In the genomic region with DNA sequence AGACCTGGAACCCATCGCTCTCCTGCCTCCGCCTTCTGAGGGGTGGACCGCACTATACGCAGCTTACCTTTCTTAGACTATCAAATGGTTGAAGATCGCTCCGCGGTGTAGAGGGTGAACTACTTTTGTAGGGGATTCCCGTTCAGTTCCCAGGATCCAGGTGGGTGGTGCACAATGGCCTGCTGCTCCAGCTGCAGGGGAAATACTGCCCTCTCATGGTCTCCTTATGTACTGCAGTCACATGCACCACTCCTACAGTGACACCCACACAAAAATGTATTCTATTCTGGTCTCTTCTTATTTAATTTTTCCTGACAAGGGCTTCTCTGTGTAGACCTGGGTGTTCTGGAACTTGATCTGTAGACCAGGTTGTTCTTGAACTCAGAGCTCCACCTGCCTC, we compare ENCODE assay signal across 9 mouse cellular contexts. TPM values are rescaled to one million over a fixed set of nuclear protein-coding genes. Genes with fewer than 3 reads are reported as not detected.
DNase-seq lines count a peak whose midpoint lies in the region; ATAC-seq and TF ChIP-seq lines count a peak whose summit lies in the region.
"Had no signal": no experiment of that assay in that cellular context is flagged by ENCODE, and none has a peak within 500 bp of the region (broad histone marks: within the 10 kb centered on the region; RNA-seq: fewer than 3 reads in every experiment).

A gene (minus strand): TSS at position 151 of the 400 bp plus-strand sequence.

- H3K4me3 ChIP-seq in liver, embryonic 12.5 days = no peak within 1 kb of the TSS
- no peak within 1 kb of the TSS for H3K4me3 ChIP-seq in limb, embryonic 11.5 days (ENCODE audit: low read depth, low read length)
- H3K4me3 ChIP-seq in small intestine, adult 2 months (ENCODE audit: low read depth, low read length) = no peak within 1 kb of the TSS
- H3K4me3 ChIP-seq: erythroblast, embryonic 14.5 days had no signal

- TF ChIP-seq CTCF in small intestine, adult 2 months (IDR thresholded peaks at IDR 0.05; ENCODE audit: extremely low read depth, insufficient read length, insufficient replicate concordance, low read depth, low read length) = peak; percentile 65; the same call in 1 of the 2 replicates

- H3K4me2 ChIP-seq in liver, embryonic 12.5 days = no peak within 1 kb of the TSS
- H3K4me2 ChIP-seq in limb, embryonic 11.5 days (ENCODE audit: low read depth, severe bottlenecking) = no peak within 1 kb of the TSS

- DNase-seq in liver = peak; percentile 36
- no peak for DNase-seq in adrenal gland, postnatal 25 days
- DNase-seq in gonadal fat pad, adult 2 months (ENCODE audit: low read depth) = no peak
- DNase-seq in limb, embryonic 11.5 days (ENCODE audit: low spot score) = peak; percentile 66
- no peak for DNase-seq in gastrocnemius, postnatal 4 days (ENCODE audit: low spot score in 2 of 2)
- no peak for DNase-seq in spleen, adult 12 weeks (ENCODE audit: low spot score)

- H3K27me3 ChIP-seq in liver, embryonic 12.5 days (replicated peaks) = peaks cover 8% of the 10 kb centered on the region
- H3K27me3 ChIP-seq in limb, embryonic 11.5 days (ENCODE audit: control insufficient read depth, insufficient read depth, low read length) = no peaks in the 10 kb centered on the region
- H3K27me3 ChIP-seq in small intestine, adult 2 months (ENCODE audit: control insufficient read depth, insufficient read depth, low read length) = no peaks in the 10 kb centered on the region

- WGBS in liver, embryonic 12.5 days (ENCODE audit: insufficient replicate concordance) = 27% methylated on average over 8 of the region's 8 CpGs
- 13% methylated on average over 8 of the region's 8 CpGs for WGBS in limb, embryonic 11.5 days
- WGBS in small intestine, adult 2 months = 33% methylated on average over 8 of the region's 8 CpGs

- ATAC-seq in liver, embryonic 12.5 days = no peak
- no peak for ATAC-seq in limb, embryonic 11.5 days (ENCODE audit: insufficient number of reproducible peaks, low FRiP score, low TSS enrichment, low read depth)

- no peaks in the 10 kb centered on the region for H3K4me1 ChIP-seq in liver, embryonic 12.5 days
- no peaks in the 10 kb centered on the region for H3K4me1 ChIP-seq in limb, embryonic 11.5 days (ENCODE audit: control insufficient read depth, insufficient read depth, low read length)
- H3K4me1 ChIP-seq in small intestine, adult 2 months (ENCODE audit: control insufficient read depth, insufficient read depth, insufficient read length, low read length) = no peaks in the 10 kb centered on the region

- H3K9ac ChIP-seq in liver, embryonic 12.5 days = no peak within 1 kb of the TSS
- no peak within 1 kb of the TSS for H3K9ac ChIP-seq in limb, embryonic 11.5 days (ENCODE audit: low read length)

- H3K27ac ChIP-seq in liver, embryonic 12.5 days = no peak within 1 kb of the TSS
- H3K27ac ChIP-seq in limb, embryonic 11.5 days (replicated peaks; ENCODE audit: low read depth, low read length) = no peak within 1 kb of the TSS
- no peak within 1 kb of the TSS for H3K27ac ChIP-seq in small intestine, adult 2 months (ENCODE audit: insufficient read depth, low read depth, low read length)

- H3K36me3 ChIP-seq in liver, embryonic 12.5 days = no peaks in the 10 kb centered on the region
- no peaks in the 10 kb centered on the region for H3K36me3 ChIP-seq in limb, embryonic 11.5 days (ENCODE audit: control insufficient read depth, insufficient read depth, low read length)
- H3K36me3 ChIP-seq in small intestine, adult 2 months (ENCODE audit: control insufficient read depth, insufficient read depth, low read length) = no peaks in the 10 kb centered on the region

- peaks cover 1% of the 10 kb centered on the region; the same call in 1 of the 2 replicates for H3K9me3 ChIP-seq in liver, embryonic 12.5 days (replicated peaks)
- no peaks in the 10 kb centered on the region for H3K9me3 ChIP-seq in limb, embryonic 11.5 days (ENCODE audit: control insufficient read depth, low read length)

- no peak for TF ChIP-seq POLR2A in small intestine, adult 2 months (IDR thresholded peaks at IDR 0.05; ENCODE audit: low read depth, low read length)

RNA-seq across cellular contexts. Expression of the gene that starts here (rescaled TPM):
- 1.7 TPM in 2 replicates for polyA plus RNA-seq in liver, embryonic 12.5 days (2016; fragmentation: Nextera tagmentation; extraction: Ambion mirVana)
- total RNA-seq in adrenal gland, postnatal 25 days (2021) = 8.0 and 14.9 TPM in 2 replicates
- 214 and 332 TPM in 2 replicates for polyA plus RNA-seq in gonadal fat pad, adult 2 months (2012; rRNA removed)
- polyA plus RNA-seq in limb, embryonic 11.5 days (2014; fragmentation: Nextera tagmentation; extraction: Ambion mirVana) = 1.1 and 1.8 TPM in 2 replicates
- polyA plus RNA-seq in small intestine, adult 2 months (2012; rRNA removed) = 13.5 and 13.7 TPM in 2 replicates
- 1 to 10 TPM; 2.3 to 3.5 TPM for total RNA-seq in gastrocnemius, postnatal 4 days (2021)
- polyA plus RNA-seq: erythroblast, embryonic 14.5 days had no signal

Comparison
In these comparisons a context has a peak if more than half of its experiments do, and no peak if none do; other contexts are left out.
1. RNA of the gene that starts here (polyA plus RNA-seq): 214 to 332 TPM in gonadal fat pad, adult 2 months; 13.5 to 13.7 TPM in small intestine, adult 2 months, 1.7 TPM in liver, embryonic 12.5 days and 1.1 to 1.8 TPM in limb, embryonic 11.5 days; every median in the first group is over 10 times any median in the second.
2. DNase-seq: peak in liver (single experiment) and limb, embryonic 11.5 days (single experiment); none in adrenal gland, postnatal 25 days (single experiment), gonadal fat pad, adult 2 months (single experiment), gastrocnemius, postnatal 4 days (0 of 2) and spleen, adult 12 weeks (single experiment).